Mouse (Mus musculus) limb, embryonic 10.5 days (tissue): ENCODE data around the gene Xylt1. TPM values are rescaled to one million over a fixed set of nuclear protein-coding genes. Genes with fewer than 3 reads are reported as not detected.

ENCODE experiments used
- DNase-seq: peaks from one replicate; pipeline ENCODE4 v3.0.0-alpha.2; 2017; ENCODE audit warnings: low spot score
- H3K27ac ChIP-seq: fragments of 300-500 bp; sonication (generic); 2 replicates; pipeline ENCODE4 v1.5.1; 2016; ENCODE audit warnings: mild to moderate bottlenecking
- H3K27me3 ChIP-seq: fragments of 300-500 bp; sonication (generic); 2 replicates; pipeline ENCODE4 v1.6.1; 2016; ENCODE audit warnings: low read depth, mild to moderate bottlenecking; ENCODE audit not compliant: poor library complexity, severe bottlenecking
- H3K36me3 ChIP-seq: fragments of 300-500 bp; sonication (generic); 2 replicates; pipeline ENCODE4 v1.6.1; 2016; ENCODE audit warnings: mild to moderate bottlenecking, moderate library complexity
- H3K4me1 ChIP-seq: fragments of 300-500 bp; sonication (generic); 2 replicates; pipeline ENCODE4 v1.6.1; 2016
- H3K4me3 ChIP-seq: fragments of 300-500 bp; sonication (generic); 2 replicates; pipeline ENCODE4 v1.5.1; 2016; ENCODE audit warnings: mild to moderate bottlenecking, moderate library complexity
- H3K9me3 ChIP-seq: fragments of 300-500 bp; sonication (generic); replicated peaks from 2 replicates; pipeline ENCODE4 v1.6.1; 2016; ENCODE audit warnings: mild to moderate bottlenecking
- WGBS: fragments of 180-500 bp; shearing (Covaris S2); methylation state at CpG from one replicate; pipeline ENCODE4 v1.1.7; 2016; 5-methylcytosine and 5-hydroxymethylcytosine counted together
- polyA plus RNA-seq: library from polyadenylated mRNA; unstranded; fragments of >200 nt; fragmentation: Nextera tagmentation; extraction: Ambion mirVana; gene quantifications from 2 replicates; pipeline ENCODE4 v1.2.1, GENCODE M21; 2016

Xylt1 gene
- polyA plus RNA-seq, 1 experiment from 2014 or later: 0.91 TPM

GRCm38 (mm10) chr7:117409268-117409988, 28.6 kb downstream of the Xylt1 start:
- 89% methylated on average over 8 of the region's 8 CpGs for WGBS
- Histone ChIP-seq H3K9me3 (no peaks in the 10 kb centered on the region), H3K4me3 (no peak overlapping the region), H3K4me1 (no peaks in the 10 kb centered on the region), H3K27ac (no peak overlapping the region), H3K36me3 (no peaks in the 10 kb centered on the region), H3K27me3 (no peaks in the 10 kb centered on the region)
- no peak for DNase-seq

GRCm38 (mm10) chr7:117411874-117412273, 31.1 kb downstream of the Xylt1 start:
- Histone ChIP-seq H3K27ac (no peak overlapping the region), H3K4me3 (no peak overlapping the region), H3K27me3 (no peaks in the 10 kb centered on the region), H3K4me1 (no peaks in the 10 kb centered on the region), H3K9me3 (no peaks in the 10 kb centered on the region), H3K36me3 (no peaks in the 10 kb centered on the region)
- WGBS: 94% methylated on average over 2 of the region's 2 CpGs
- DNase-seq: no peak

- Histone ChIP-seq H3K4me3 (no peak overlapping the region), H3K27me3 (no peaks in the 10 kb centered on the region), H3K27ac (no peak overlapping the region), H3K4me1 (no peaks in the 10 kb centered on the region), H3K9me3 (no peaks in the 10 kb centered on the region), H3K36me3 (no peaks in the 10 kb centered on the region)
- no peak for DNase-seq
- 89% methylated on average over 5 of the region's 5 CpGs for WGBS
These were observed 31.6 kb downstream of the Xylt1 start for GRCm38 (mm10) chr7:117412405-117412804.

GRCm38 (mm10) chr7:117414341-117415008, 33.7 kb downstream of the Xylt1 start:
- Histone ChIP-seq H3K36me3 (no peaks in the 10 kb centered on the region), H3K9me3 (no peaks in the 10 kb centered on the region), H3K27ac (no peak overlapping the region), H3K4me1 (no peaks in the 10 kb centered on the region), H3K4me3 (no peak overlapping the region), H3K27me3 (no peaks in the 10 kb centered on the region)
- no peak for DNase-seq
- WGBS: 86% methylated on average over 12 of the region's 12 CpGs

- WGBS: 94% methylated on average over 8 of the region's 8 CpGs
- Histone ChIP-seq H3K4me3 (no peak overlapping the region), H3K4me1 (peaks cover 1% of the 10 kb centered on the region)
These were observed 34.2 kb downstream of the Xylt1 start for GRCm38 (mm10) chr7:117415009-117415363.

GRCm38 (mm10) chr7:117419041-117419440, 38.3 kb downstream of the Xylt1 start:
- DNase-seq: no peak
- H3K36me3 ChIP-seq: no peaks in the 10 kb centered on the region
- no peaks in the 10 kb centered on the region for H3K9me3 ChIP-seq
- no peak overlapping the region for H3K4me3 ChIP-seq
- no peak overlapping the region for H3K27ac ChIP-seq
- H3K4me1 ChIP-seq: peaks cover 22% of the 10 kb centered on the region
- no peaks in the 10 kb centered on the region for H3K27me3 ChIP-seq
- WGBS: 74% methylated on average over 5 of the region's 5 CpGs

More at GRCm38 (mm10) chr7:117415009-117415363, 34.2 kb downstream of the Xylt1 start:
- Histone ChIP-seq H3K27me3 (no peaks in the 10 kb centered on the region), H3K36me3 (no peaks in the 10 kb centered on the region), H3K9me3 (no peaks in the 10 kb centered on the region), H3K27ac (no peak overlapping the region)
- no peak for DNase-seq

- Histone ChIP-seq H3K27me3 (no peaks in the 10 kb centered on the region), H3K4me1 (peaks cover 22% of the 10 kb centered on the region), H3K4me3 (no peak overlapping the region), H3K9me3 (no peaks in the 10 kb centered on the region), H3K27ac (no peak overlapping the region), H3K36me3 (no peaks in the 10 kb centered on the region)
- DNase-seq: no peak
- WGBS: 87% methylated on average over 2 of the region's 2 CpGs
These were observed 39.1 kb downstream of the Xylt1 start for GRCm38 (mm10) chr7:117419846-117420245.

- Histone ChIP-seq H3K4me1 (peaks cover 22% of the 10 kb centered on the region), H3K36me3 (no peaks in the 10 kb centered on the region), H3K27ac (no peak overlapping the region; the same call in 1 of the 2 replicates), H3K4me3 (no peak overlapping the region), H3K27me3 (no peaks in the 10 kb centered on the region), H3K9me3 (no peaks in the 10 kb centered on the region)
- no peak for DNase-seq
These were observed 39.5 kb downstream of the Xylt1 start for GRCm38 (mm10) chr7:117420301-117420700.

- peaks cover 22% of the 10 kb centered on the region for H3K4me1 ChIP-seq
- no peaks in the 10 kb centered on the region for H3K36me3 ChIP-seq
- no peaks in the 10 kb centered on the region for H3K9me3 ChIP-seq
- no peak overlapping the region for H3K4me3 ChIP-seq
- 25% methylated on average over 11 of the region's 11 CpGs for WGBS
- no peaks in the 10 kb centered on the region for H3K27me3 ChIP-seq
- no peak for DNase-seq
- H3K27ac ChIP-seq: no peak overlapping the region
These were observed 40.2 kb downstream of the Xylt1 start for GRCm38 (mm10) chr7:117420836-117421566.

GRCm38 (mm10) chr7:117424841-117425240, 44.1 kb downstream of the Xylt1 start:
- no peaks in the 10 kb centered on the region for H3K9me3 ChIP-seq
- no peak overlapping the region for H3K4me3 ChIP-seq
- H3K4me1 ChIP-seq: peaks cover 33% of the 10 kb centered on the region
- no peak overlapping the region for H3K27ac ChIP-seq
- no peak for DNase-seq
- no peaks in the 10 kb centered on the region for H3K36me3 ChIP-seq
- WGBS: 92% methylated on average over 4 of the region's 4 CpGs
- H3K27me3 ChIP-seq: no peaks in the 10 kb centered on the region

- no peak for DNase-seq
- no peaks in the 10 kb centered on the region for H3K36me3 ChIP-seq
- WGBS: 84% methylated on average over 4 of the region's 4 CpGs
- H3K4me1 ChIP-seq: peaks cover 22% of the 10 kb centered on the region
- no peak overlapping the region for H3K27ac ChIP-seq
- H3K27me3 ChIP-seq: no peaks in the 10 kb centered on the region
- no peak overlapping the region for H3K4me3 ChIP-seq
- no peaks in the 10 kb centered on the region for H3K9me3 ChIP-seq
These were observed 45.6 kb downstream of the Xylt1 start for GRCm38 (mm10) chr7:117426366-117426765.

GRCm38 (mm10) chr7:117428690-117429224, 48.0 kb downstream of the Xylt1 start:
- Histone ChIP-seq H3K4me3 (no peak overlapping the region), H3K27me3 (no peaks in the 10 kb centered on the region), H3K27ac (no peak overlapping the region), H3K4me1 (peaks cover 16% of the 10 kb centered on the region), H3K9me3 (no peaks in the 10 kb centered on the region), H3K36me3 (no peaks in the 10 kb centered on the region)
- WGBS: 59% methylated on average over 8 of the region's 8 CpGs
- no peak for DNase-seq

GRCm38 (mm10) chr7:117429483-117429882, 48.7 kb downstream of the Xylt1 start:
- Histone ChIP-seq H3K4me3 (no peak overlapping the region), H3K9me3 (no peaks in the 10 kb centered on the region), H3K27ac (no peak overlapping the region), H3K36me3 (no peaks in the 10 kb centered on the region), H3K27me3 (no peaks in the 10 kb centered on the region), H3K4me1 (peaks cover 15% of the 10 kb centered on the region)
- 91% methylated on average over 5 of the region's 5 CpGs for WGBS
- DNase-seq: no peak
